Mouse (Mus musculus) T-helper 2 cell (primary cell): Measurements from ENCODE around the gene Rhox1.
"Not testable (repeated sequence)": the region's sequence is repeated elsewhere in the genome, so short reads cannot be mapped to it uniquely, and the experiment has no call there.

Source experiments
- in situ Hi-C: fragments of 300-600 bp; cut with MboI, MseI; formaldehyde crosslinking; loops from one replicate; pipeline ENCODE4 v1.15.1; 2025; ENCODE audit warnings: high pct_unique_total_duplicates

Rhox1 gene

GRCm38 (mm10) chrX:37222158-37222557 is at the start of gene Rhox1:
Rhox1 (minus strand) TSS chrX:37222258.
- in situ Hi-C loops = loop anchor here (10.0 kb wide), 1 partner anchor 183 kb away; no protein-coding TSS in a partner anchor

DNA sequence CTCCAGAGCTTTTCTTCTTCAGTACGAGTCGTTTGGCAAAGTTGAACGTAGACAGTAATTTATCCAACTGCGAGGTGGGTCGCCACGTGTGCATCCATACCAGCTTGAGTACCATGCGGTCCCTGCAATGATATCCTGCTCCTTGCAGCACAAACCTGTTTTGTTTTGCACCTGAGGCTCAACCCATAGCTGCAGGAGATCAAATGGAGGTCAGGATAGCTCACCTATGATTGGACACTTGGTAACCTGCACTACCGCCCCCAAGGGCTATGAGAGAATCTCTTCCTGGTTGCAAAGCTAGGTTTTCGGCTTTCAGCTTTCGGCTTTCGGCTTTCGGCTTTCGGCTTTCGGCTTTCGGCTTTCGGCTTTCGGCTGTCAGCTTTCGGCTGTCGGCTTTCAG is 43.0 kb upstream of the Rhox1 start, which contains the start of gene Rhox4a:
TSS of gene Rhox4a (plus strand) at position 301 of the 400 bp plus-strand sequence.
- in situ Hi-C loops = not testable (repeated sequence)

DNA sequence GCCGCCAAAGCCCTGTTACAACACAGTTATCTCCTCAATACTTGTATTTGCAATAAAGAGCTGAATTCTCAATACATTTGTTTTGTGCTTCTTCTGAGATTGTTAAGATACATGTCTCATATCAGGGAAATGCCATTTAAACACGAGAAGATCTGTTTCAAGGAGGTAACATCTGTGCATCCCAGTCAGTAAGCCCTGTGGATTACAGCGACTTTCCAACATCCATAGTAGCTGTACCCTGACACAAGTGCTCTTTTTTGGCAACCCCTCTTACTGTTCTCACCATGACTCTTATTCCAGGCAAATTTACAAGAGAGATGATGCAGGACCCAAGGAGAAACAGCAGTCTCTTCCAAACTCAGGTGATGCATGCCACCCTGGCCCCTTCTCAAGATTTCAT is 27.6 kb upstream of the Rhox1 start, which contains the start of gene Rhox3a:
TSS of gene Rhox3a (plus strand) at position 301 of the 400 bp plus-strand sequence.
- in situ Hi-C loops = loop anchor here (5.0 to 25.0 kb wide), 3 partner anchors 165 to 563 kb away; partner anchors contain the start of genes Rhox2b, Rhox3e and Rhox5

DNA sequence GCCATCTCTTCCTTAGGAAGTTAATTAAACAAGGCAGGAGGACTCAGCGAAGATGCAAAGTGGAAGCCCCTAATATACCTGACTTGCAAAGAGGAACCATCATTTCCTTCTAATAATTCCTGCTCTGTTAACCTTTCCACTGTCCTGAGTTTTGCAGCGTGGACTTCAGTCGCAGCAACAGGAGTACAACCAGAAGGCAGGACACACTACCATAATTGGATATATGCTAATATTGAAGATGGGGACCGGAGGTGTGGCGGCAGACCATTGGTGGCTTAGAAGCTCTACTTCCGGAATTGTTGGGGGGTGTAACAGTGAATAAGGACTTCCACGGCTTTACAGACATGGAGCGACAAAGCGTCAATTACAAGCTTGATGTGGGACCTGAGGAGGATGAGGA is 22.6 kb upstream of the Rhox1 start, which contains the start of gene Rhox2a:
TSS of gene Rhox2a (plus strand) at position 301 of the 400 bp plus-strand sequence.
- in situ Hi-C loops = loop anchor here (10.0 to 25.0 kb wide), 2 partner anchors 170 to 568 kb away; partner anchors contain the start of genes Rhox2b and Rhox5

- in situ Hi-C loops = no loop called here
These were observed 11.1 kb downstream of the Rhox1 start, which contains the start of gene Gm9 for GRCm38 (mm10) chrX:37210941-37211340. Gm9 (minus strand) TSS chrX:37211041.

GRCm38 (mm10) chrX:37198676-37199075 is 23.4 kb downstream of the Rhox1 start:
- in situ Hi-C loops = no loop called here

- in situ Hi-C loops = no loop called here
These were observed 30.2 kb downstream of the Rhox1 start for GRCm38 (mm10) chrX:37191744-37192379.

GRCm38 (mm10) chrX:37191105-37191743 is 30.8 kb downstream of the Rhox1 start, which contains the start of the genes Ndufa1 and Rnf113a1:
Ndufa1 (minus strand) TSS chrX:37191163.
Rnf113a1 (plus strand) TSS chrX:37191245.
- in situ Hi-C loops = no loop called here

GRCm38 (mm10) chrX:37190755-37191104 is 31.3 kb downstream of the Rhox1 start:
- in situ Hi-C loops = no loop called here

DNA sequence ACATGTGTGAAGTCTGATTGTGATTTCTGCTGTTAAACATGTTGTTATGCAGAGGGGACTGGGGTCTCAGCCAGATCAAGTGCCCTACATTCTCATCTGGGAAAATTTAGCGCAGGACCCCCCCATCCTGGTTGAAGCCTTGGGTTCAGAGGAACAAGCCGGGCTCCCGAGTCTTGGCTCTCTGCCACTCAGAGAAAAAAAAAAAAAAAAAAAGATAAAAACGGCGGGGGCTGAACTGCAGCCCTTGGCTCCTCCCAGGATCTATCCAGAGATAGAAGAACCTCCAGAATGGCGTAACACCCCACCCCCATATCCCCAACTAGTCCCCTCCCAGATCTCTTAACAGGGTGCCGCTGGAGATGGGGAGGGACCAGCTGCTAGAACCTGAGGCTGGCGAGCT is 37.7 kb downstream of the Rhox1 start:
- in situ Hi-C loops = not testable (repeated sequence)

- in situ Hi-C loops = no loop called here
These were observed 53.3 kb downstream of the Rhox1 start, which contains the start of gene Akap14 for GRCm38 (mm10) chrX:37168742-37169141. Akap14 (minus strand) TSS chrX:37168842.

GRCm38 (mm10) chrX:37167085-37167484 is 55.0 kb downstream of the Rhox1 start:
- in situ Hi-C loops = no loop called here
